Mouse (Mus musculus) cerebellum, adult 2 months (tissue): Measurements from ENCODE around the gene Robo1.

ENCODE experiments used
- CTCF ChIP-seq: fragments of 200-500 bp; IDR thresholded peaks from 2 replicates; pipeline ENCODE4 v1.5.1; 2011; ENCODE audit warnings: low read depth, mild to moderate bottlenecking, control low read depth, low read length, moderate library complexity, borderline replicate concordance; ENCODE audit not compliant: insufficient read depth
- POLR2A ChIP-seq: fragments of 200-500 bp; IDR thresholded peaks from 2 replicates; pipeline ENCODE4 v1.6.1; 2011; ENCODE audit warnings: low read length, control low read depth, borderline replicate concordance; ENCODE audit not compliant: insufficient read depth

DNA sequence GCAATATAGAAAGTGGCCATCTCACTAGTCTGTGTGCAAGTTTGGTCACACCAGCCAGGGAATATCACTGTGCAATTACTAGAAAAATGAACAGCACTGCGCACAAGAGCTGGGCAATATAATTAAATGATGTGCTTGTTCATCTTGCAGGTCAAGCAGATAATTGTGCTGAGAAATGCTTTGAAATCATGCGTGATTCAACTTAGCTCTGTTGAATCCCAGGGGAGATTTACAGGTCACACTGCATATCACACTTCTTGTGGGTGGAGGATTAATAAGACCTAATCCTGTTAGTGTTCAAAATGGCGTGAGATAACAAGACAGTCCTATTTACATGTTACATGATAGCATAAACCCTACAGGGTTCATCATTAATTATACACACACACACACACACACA lies 157.6 kb downstream of the Robo1 start:
- TF ChIP-seq CTCF (no peak), POLR2A (no peak)
